Mouse (Mus musculus) olfactory bulb, adult 2 months (tissue): ENCODE measurements at regions not wholly inside any gene's neighbourhood (a gene's known extent, or its start where the extent isn't known, plus 50 kb on each side); places are given as distances from the start of the nearest gene placed in this dataset.

Experiments
- H3K27ac ChIP-seq: fragments of 200-500 bp; 2 replicates; pipeline ENCODE4 v1.5.1; 2012; ENCODE audit warnings: low read depth, low read length; ENCODE audit not compliant: insufficient read depth
- H3K4me1 ChIP-seq: fragments of 200-500 bp; 2 replicates; pipeline ENCODE4 v1.6.1; 2012; ENCODE audit warnings: low read length; ENCODE audit not compliant: control insufficient read depth, insufficient read depth
- H3K4me3 ChIP-seq: fragments of 200-500 bp; 2 replicates; pipeline ENCODE4 v1.5.1; 2012; ENCODE audit warnings: mild to moderate bottlenecking, low read depth, low read length, moderate library complexity; ENCODE audit not compliant: insufficient read depth
- CTCF ChIP-seq: fragments of 200-500 bp; IDR thresholded peaks from 2 replicates; pipeline ENCODE4 v1.5.1; 2012; ENCODE audit warnings: low read depth, mild to moderate bottlenecking, low read length, moderate library complexity; ENCODE audit not compliant: insufficient read depth
- POLR2A ChIP-seq: fragments of 200-500 bp; IDR thresholded peaks from 2 replicates; pipeline ENCODE4 v1.6.1; 2012; ENCODE audit warnings: mild to moderate bottlenecking, low read depth, low read length, moderate library complexity; ENCODE audit not compliant: insufficient read depth
- WGBS: fragments of 180-500 bp; shearing (Covaris S2); methylation state at CpG from one replicate; pipeline ENCODE4 v1.1.7; 2018; 5-methylcytosine and 5-hydroxymethylcytosine counted together

- Histone ChIP-seq H3K4me3 (no peak overlapping the region), H3K4me1 (peaks cover 2% of the 10 kb centered on the region; the same call in 1 of the 2 replicates), H3K27ac (no peak overlapping the region)
- TF ChIP-seq POLR2A, result no peak
- TF ChIP-seq CTCF, result no peak
- WGBS, result 64% methylated on average over 7 of the region's 7 CpGs
Observed at GRCm38 (mm10) chr12:5494657-5495512, 119.4 kb upstream of the Klhl29 start.

DNA sequence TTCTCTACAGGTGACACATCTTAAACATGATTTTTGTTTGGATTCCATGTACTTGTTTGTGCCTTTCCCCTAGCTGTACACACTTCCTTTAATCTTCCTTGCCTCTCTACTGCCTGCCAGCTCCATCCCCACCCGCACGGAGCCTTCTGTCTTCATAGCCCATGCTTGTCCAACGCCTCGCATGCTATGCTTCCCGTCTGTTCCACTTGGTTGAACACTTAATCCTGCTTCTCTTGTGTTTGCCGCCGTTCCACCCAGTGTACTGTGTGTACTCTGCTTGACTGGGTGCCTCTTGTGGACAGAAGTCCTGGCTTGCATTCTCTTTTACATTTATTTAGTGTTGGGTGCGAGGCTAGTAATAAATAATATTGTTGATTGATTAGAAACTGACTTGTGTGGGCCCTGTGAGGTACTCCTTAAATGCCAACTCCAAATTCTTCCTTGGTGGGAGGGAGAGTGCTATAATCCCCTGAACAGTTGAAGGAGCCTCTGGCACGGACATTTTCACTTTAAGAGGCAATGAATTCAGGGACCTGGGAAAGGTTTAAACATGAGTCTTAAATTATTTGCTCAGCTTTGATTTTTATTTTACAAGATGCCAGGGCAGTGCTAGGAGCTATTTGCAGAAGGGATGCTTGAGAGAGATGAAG, 88.9 kb upstream of the Klhl29 start:
- TF ChIP-seq POLR2A (no peak), CTCF (no peak)
- WGBS, result 69% methylated on average over 9 of the region's 9 CpGs
- no peak overlapping the region for H3K27ac ChIP-seq
- 0 out of 2 replicates have a peak, but pooled peaks cover 2% of the 10 kb centered on the region for H3K4me1 ChIP-seq
- H3K4me3 ChIP-seq, result no peak overlapping the region

DNA sequence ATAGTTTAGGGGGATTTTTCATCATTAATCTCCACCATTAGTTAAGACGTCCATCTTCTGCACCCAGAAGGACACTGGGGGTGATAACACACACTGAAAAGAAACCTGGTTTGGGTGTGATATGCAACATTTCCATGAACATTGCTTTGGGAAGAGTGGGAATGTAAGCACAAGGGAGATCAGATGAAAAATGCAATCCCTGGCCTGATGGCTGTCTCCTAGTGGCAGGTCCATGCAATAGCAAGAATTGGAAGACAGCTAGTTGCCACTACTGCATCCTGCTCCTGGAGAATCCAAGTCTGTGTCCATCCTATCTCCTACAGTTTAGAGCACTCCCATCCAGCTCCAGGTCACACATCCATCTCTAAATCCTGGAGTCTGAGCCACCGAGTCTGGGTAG, 77.7 kb upstream of the Klhl29 start:
- H3K4me3 ChIP-seq, result no peak overlapping the region
- 88% methylated on average over 2 of the region's 2 CpGs for WGBS
- H3K27ac ChIP-seq, result no peak overlapping the region
- TF ChIP-seq POLR2A, result no peak
- no peaks in the 10 kb centered on the region for H3K4me1 ChIP-seq

DNA sequence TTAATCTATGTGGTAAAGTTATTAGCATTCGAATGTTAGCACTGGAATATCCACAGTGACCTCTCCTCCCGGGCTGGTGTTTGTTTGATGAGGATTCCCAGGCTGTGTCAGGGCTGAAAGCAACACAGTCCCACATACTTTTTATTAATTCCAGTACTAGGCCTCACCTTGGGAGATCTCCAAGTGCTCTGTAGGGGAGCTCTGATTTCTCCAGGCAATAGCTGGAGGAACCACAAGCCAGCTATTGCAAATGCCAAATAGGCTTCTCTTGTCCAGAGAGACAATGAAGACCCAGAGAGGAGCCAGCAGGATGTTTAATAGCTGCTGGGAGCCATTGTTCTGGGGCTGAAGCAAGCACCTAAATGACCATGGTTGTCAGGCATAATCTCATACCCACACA, 68.2 kb upstream of the Klhl29 start:
- 53% methylated on average over 2 of the region's 2 CpGs for WGBS
- Histone ChIP-seq H3K27ac (no peak overlapping the region), H3K4me1 (peaks cover 4% of the 10 kb centered on the region; the same call in 1 of the 2 replicates), H3K4me3 (no peak overlapping the region)
- no peak for TF ChIP-seq POLR2A
- TF ChIP-seq CTCF, result no peak

DNA sequence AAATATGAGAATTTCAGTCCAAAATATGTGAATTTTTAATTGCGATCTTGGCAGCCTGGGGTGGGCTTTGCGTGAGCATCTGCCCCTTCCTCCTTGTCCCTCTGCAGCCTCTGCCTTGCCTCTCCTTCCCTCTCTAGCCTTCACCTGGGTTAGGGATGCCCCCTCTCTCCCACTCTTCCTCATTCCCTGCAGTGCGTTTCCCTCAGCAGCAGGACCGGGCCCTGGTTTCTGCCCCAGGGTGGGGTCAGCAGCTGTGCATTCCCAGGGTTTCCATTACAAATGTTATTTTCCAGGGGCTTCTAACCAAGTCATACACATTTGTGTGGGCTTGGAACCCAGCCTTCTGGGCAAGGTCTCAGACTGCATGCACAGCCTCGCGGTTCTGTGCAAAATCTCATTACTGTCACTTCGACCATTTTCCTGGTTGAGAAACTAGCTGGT, 67.6 kb upstream of the Klhl29 start:
- no peak overlapping the region for H3K27ac ChIP-seq
- WGBS, result 46% methylated on average over 7 of the region's 7 CpGs
- no peak for TF ChIP-seq CTCF
- no peak for TF ChIP-seq POLR2A
- no peak overlapping the region for H3K4me3 ChIP-seq
- peaks cover 4% of the 10 kb centered on the region; the same call in 1 of the 2 replicates for H3K4me1 ChIP-seq

DNA sequence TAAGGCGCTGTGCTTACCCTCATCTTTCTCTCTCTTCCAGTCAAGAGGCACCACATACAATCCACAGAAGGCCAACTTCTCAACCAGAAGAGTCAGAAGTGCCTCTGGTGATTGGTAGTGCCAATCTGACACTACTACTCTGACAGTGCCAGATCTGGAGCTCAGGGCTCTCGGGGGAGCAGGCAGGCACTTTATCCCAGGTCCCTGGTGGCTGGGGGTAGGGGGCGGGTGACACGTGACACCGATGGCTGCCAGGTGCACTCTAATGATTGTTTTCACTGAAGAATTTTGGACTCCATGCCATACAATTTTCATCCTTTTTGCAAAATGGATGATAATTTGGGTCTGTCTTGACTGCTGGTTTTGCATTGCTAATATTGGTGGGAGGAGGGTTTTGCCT, 67.2 kb upstream of the Klhl29 start:
- TF ChIP-seq POLR2A, result no peak
- no peak for TF ChIP-seq CTCF
- peaks cover 4% of the 10 kb centered on the region; the same call in 1 of the 2 replicates for H3K4me1 ChIP-seq
- no peak overlapping the region for H3K27ac ChIP-seq
- no peak overlapping the region for H3K4me3 ChIP-seq
- WGBS, result 67% methylated on average over 5 of the region's 5 CpGs

GRCm38 (mm10) chr12:5440482-5440881, 65.0 kb upstream of the Klhl29 start:
- no peak overlapping the region for H3K27ac ChIP-seq
- H3K4me1 ChIP-seq, result peaks cover 4% of the 10 kb centered on the region; the same call in 1 of the 2 replicates
- 76% methylated on average over 3 of the region's 3 CpGs for WGBS
- H3K4me3 ChIP-seq, result no peak overlapping the region
- TF ChIP-seq CTCF, result no peak
- TF ChIP-seq POLR2A, result no peak

GRCm38 (mm10) chr12:5435876-5436275, 60.4 kb upstream of the Klhl29 start:
- H3K4me3 ChIP-seq, result no peak overlapping the region
- no peak for TF ChIP-seq CTCF
- no peak overlapping the region for H3K27ac ChIP-seq
- H3K4me1 ChIP-seq, result no peaks in the 10 kb centered on the region
- WGBS, result 91% methylated on average over 3 of the region's 3 CpGs

DNA sequence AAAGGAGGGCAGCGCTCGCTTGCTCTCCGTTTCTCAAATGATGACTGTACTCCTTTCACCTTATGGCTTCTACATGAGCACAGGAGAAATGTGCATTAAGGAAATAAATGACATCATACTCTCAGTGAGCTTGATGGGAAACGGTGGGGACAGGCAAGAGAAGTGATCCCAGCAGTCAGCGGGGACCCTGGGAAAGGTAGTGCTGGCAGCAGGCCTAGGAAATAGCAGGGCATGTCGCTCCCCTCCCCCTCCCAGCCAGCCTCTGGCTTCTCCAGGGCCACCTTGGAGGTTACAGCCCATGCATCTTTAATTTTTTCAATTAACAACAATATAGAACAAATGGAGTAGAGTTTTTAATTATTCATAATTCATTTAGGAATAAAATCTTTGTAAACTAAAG, 58.6 kb upstream of the Klhl29 start:
- H3K4me1 ChIP-seq, result no peaks in the 10 kb centered on the region
- TF ChIP-seq CTCF, result no peak
- no peak for TF ChIP-seq POLR2A
- WGBS, result 81% methylated on average over 6 of the region's 6 CpGs

GRCm38 (mm10) chr12:5432688-5433087, 57.2 kb upstream of the Klhl29 start:
- TF ChIP-seq CTCF (no peak), POLR2A (no peak)
- WGBS, result 65% methylated on average over 3 of the region's 3 CpGs
- no peaks in the 10 kb centered on the region for H3K4me1 ChIP-seq
- H3K27ac ChIP-seq, result no peak overlapping the region
- no peak overlapping the region for H3K4me3 ChIP-seq

More for the DNA sequence above, 58.6 kb upstream of the Klhl29 start:
- H3K4me3 ChIP-seq, result no peak overlapping the region
- no peak overlapping the region for H3K27ac ChIP-seq
